Mouse (Mus musculus) spleen, adult 2 months (tissue): ENCODE data around the gene Sost. TPM values are rescaled to one million over a fixed set of nuclear protein-coding genes. Genes with fewer than 3 reads are reported as not detected.

Experiments
- DNase-seq, 2 experiments: peaks; one replicate each; pipeline versions ENCODE4 v3.0.0 to v3.0.0-alpha.2; 2012 to 2021; ENCODE audit warnings: low spot score in 2 of 2, low read depth in 1 of 2
- H3K27ac ChIP-seq: fragments of 200-500 bp; 2 replicates; pipeline ENCODE4 v1.5.1; 2012; ENCODE audit warnings: low read length, inconsistent platforms; ENCODE audit not compliant: insufficient read depth
- H3K27me3 ChIP-seq: fragments of 200-500 bp; 2 replicates; pipeline ENCODE4 v1.6.1; 2012; ENCODE audit warnings: mild to moderate bottlenecking, moderate library complexity, low read length, inconsistent platforms; ENCODE audit not compliant: control insufficient read depth, insufficient read depth
- H3K36me3 ChIP-seq: fragments of 200-500 bp; 2 replicates; pipeline ENCODE4 v1.6.1; 2012; ENCODE audit warnings: mild to moderate bottlenecking, low read length, inconsistent platforms; ENCODE audit not compliant: control insufficient read depth, insufficient read depth
- H3K4me1 ChIP-seq: fragments of 200-500 bp; 2 replicates; pipeline ENCODE4 v1.6.1; 2011; ENCODE audit warnings: inconsistent platforms; ENCODE audit not compliant: control insufficient read depth, insufficient read depth, insufficient read length
- H3K4me3 ChIP-seq: fragments of 200-500 bp; 2 replicates; pipeline ENCODE4 v1.5.1; 2011; ENCODE audit warnings: mild to moderate bottlenecking, inconsistent platforms; ENCODE audit not compliant: insufficient read depth, insufficient read length; ENCODE audit errors: extremely low read depth
- CTCF ChIP-seq: fragments of 200-500 bp; IDR thresholded peaks from 2 replicates; pipeline ENCODE4 v1.5.1; 2011; ENCODE audit warnings: mild to moderate bottlenecking, inconsistent platforms; ENCODE audit not compliant: insufficient read depth, insufficient read length, insufficient replicate concordance; ENCODE audit errors: extremely low read depth
- POLR2A ChIP-seq: fragments of 200-500 bp; IDR thresholded peaks from 2 replicates; pipeline ENCODE4 v1.6.1; 2011; ENCODE audit warnings: low read depth, low read length, inconsistent platforms
- WGBS: fragments of 180-500 bp; shearing (Covaris S2); methylation state at CpG from one replicate; pipeline ENCODE4 v1.1.7; 2018; 5-methylcytosine and 5-hydroxymethylcytosine counted together
- polyA plus RNA-seq: library from polyadenylated mRNA; depleted of rRNA; stranded (reverse); fragments of >200 nt; gene quantifications from 2 replicates; pipeline ENCODE4 v1.2.3, GENCODE M21; 2012

Sost gene
- polyA plus RNA-seq, 1 experiment: 0.05 TPM

DNA sequence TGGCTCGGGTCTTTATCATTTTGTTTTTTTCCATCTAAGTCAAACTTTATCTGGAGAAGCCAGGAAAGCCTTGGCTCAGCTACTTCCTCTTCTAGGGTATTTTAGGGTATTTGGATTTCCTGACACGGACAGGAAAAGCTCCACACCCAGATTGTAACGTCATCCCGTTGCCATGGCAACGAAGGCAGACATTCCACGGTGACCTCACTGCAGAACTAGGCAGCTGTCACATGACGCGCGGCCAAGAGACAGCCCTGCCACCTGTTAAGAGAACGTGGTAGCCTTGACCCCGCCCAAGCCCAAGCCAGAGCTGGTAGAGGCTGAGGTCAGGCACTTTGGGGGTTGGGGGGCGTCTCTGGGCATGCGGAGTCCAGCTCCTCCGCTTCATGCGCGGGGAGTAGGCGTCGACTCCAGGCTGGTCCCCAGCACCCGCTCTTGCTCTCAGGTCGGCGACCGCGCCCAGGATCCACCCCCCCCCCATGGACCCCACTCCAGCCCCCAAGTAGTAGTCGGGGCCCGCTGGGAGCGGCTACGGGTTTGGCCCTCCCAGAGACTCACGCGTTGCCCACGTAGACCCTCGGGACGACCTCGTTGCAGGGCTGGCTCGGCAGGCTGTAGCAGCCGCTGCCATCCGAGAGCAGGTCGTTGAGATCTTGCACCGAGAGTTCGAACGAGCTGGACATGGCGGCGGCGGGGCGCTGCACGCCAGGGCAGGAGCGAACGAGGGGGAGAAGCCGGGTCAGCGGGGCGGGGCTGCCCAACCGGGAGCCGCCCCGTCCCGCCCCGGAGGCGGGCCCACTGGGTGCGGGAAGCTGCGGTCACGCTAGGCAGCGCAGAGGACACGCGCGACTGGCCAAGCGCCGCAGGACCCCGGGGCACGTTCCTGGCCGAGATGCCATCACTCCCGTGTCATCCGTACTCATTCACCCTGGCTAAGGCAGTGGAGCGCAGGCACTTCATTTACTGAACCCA is 17.5 kb upstream of the Sost start, which contains the start of gene Cfap97d1:
Gene Cfap97d1 (plus strand): TSS at position 226 of the 972 bp plus-strand sequence.
- Histone ChIP-seq H3K27ac (peak within 1 kb of the TSS; percentile 74), H3K4me3 (peak within 1 kb of the TSS; percentile 69), H3K4me1 (peaks cover 20% of the 10 kb centered on the region), H3K36me3 (no peaks in the 10 kb centered on the region; the same call in 1 of the 2 replicates), H3K27me3 (no peaks in the 10 kb centered on the region)
- peak; percentile 36 for TF ChIP-seq POLR2A
- TF ChIP-seq CTCF: no peak
- under 1% methylated on average over 70 of the region's 71 CpGs for WGBS
- DNase-seq: peak; percentile 79 to 86

DNA sequence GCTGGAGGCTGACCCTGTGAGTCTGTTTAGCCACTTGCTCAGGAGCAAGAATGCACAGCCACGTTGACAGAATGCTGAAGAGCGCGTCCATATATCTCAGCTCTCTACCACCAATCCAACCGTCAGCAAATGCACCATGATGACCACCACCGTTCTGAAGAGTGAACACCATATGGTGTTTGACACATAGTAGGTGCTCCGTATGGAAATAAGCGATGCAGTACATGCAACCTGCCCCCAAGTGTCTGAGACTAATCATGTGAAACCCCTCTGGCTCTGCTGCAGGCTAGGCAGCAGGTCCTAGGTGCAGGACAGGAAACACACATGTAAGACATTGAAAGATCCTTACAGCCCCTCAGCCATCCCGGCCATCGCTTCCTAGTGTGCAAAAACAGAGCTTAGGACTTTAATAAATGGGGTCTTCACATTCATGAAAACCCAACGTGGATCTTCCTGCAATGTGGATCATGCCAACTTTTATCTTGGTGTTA is 16.7 kb upstream of the Sost start:
- no peak for DNase-seq
- Histone ChIP-seq H3K27me3 (no peaks in the 10 kb centered on the region), H3K27ac (peak overlapping the region; percentile 48), H3K4me1 (peaks cover 20% of the 10 kb centered on the region), H3K4me3 (peak overlapping the region; percentile 12; the same call in 1 of the 2 replicates), H3K36me3 (no peaks in the 10 kb centered on the region; the same call in 1 of the 2 replicates)
- no peak for TF ChIP-seq CTCF
- no peak for TF ChIP-seq POLR2A
- 51% methylated on average over 10 of the region's 10 CpGs for WGBS

DNA sequence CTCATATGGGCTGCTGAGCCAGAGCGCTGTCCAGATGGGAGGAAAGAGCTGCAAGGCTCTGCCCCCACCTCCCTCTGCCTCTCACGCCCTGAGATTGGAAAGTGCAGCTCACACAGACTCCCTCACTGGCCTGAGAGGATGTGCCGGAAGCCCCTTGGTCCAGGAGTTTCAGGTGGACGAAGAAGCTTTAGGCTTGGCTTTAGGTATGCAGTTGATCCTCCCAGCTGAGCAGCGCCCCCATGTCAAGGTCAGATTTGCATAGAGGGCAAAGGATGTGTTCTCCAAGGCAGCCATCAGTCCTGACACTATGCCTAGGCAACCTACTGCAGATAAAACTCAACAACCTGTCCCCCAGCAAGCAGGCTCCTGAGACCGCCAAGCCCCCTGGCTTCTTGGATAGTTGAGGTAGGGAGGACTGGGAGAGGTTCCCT is 16.2 kb upstream of the Sost start:
- WGBS: 68% methylated on average over 6 of the region's 6 CpGs
- Histone ChIP-seq H3K4me1 (peaks cover 20% of the 10 kb centered on the region), H3K27me3 (no peaks in the 10 kb centered on the region), H3K27ac (peak overlapping the region; percentile 48), H3K4me3 (no peak overlapping the region), H3K36me3 (no peaks in the 10 kb centered on the region; the same call in 1 of the 2 replicates)
- no peak for DNase-seq
- TF ChIP-seq POLR2A (no peak), CTCF (no peak)

DNA sequence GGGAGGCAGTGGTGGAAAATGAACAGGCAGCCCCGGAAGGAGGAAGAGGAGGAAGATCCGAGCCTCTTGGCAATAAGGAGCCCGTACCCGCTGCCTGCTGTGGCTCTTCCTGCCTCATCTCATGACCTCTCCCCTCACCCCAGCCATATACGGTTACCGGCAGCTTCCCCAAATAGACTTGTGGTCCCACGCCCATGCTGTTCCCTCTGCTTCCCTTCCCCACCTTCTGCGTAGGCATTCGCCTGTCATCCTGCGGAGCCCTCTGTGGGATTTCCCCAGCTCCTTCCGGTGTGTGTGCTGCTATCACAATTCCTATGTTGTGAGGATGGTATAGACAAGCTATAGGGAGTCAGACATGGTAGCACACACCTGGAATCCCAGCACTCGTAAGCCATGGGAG is 15.0 kb upstream of the Sost start:
- Histone ChIP-seq H3K27ac (no peak overlapping the region), H3K36me3 (no peaks in the 10 kb centered on the region; the same call in 1 of the 2 replicates), H3K4me1 (peaks cover 20% of the 10 kb centered on the region), H3K4me3 (no peak overlapping the region), H3K27me3 (no peaks in the 10 kb centered on the region)
- TF ChIP-seq CTCF (no peak), POLR2A (no peak)
- DNase-seq: no peak
- WGBS: 27% methylated on average over 12 of the region's 12 CpGs

DNA sequence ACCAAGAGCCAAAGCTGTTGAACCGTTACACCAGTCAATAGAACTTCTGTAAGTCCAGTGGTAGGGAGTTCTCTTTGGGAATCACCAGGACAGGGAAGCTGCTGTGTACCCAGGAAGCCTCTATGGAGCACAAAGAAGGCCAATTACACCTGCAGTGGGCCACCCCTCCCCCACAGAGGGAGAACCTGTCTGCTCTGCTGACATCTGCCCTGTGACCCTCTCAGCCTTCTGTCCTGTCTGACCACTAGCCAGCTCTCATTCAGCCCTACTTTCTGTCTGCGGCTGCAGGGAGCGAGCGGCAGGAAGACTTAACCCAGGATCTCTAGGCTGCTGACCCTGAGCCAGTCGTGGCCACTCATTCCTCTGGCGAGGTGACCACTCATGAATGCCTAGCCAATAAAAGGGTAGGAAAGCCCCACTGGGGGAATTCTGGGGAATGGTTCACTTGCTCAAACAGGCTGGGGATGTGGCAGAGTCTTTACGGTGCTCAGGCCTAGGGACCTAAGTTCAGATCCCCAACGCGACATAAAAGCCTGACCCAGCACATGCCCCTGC is 13.9 kb upstream of the Sost start:
- Histone ChIP-seq H3K27me3 (no peaks in the 10 kb centered on the region), H3K4me3 (no peak overlapping the region), H3K4me1 (peaks cover 20% of the 10 kb centered on the region), H3K36me3 (no peaks in the 10 kb centered on the region; the same call in 1 of the 2 replicates), H3K27ac (no peak overlapping the region)
- DNase-seq: no peak
- WGBS: 86% methylated on average over 9 of the region's 9 CpGs
- TF ChIP-seq POLR2A (no peak), CTCF (no peak)

DNA sequence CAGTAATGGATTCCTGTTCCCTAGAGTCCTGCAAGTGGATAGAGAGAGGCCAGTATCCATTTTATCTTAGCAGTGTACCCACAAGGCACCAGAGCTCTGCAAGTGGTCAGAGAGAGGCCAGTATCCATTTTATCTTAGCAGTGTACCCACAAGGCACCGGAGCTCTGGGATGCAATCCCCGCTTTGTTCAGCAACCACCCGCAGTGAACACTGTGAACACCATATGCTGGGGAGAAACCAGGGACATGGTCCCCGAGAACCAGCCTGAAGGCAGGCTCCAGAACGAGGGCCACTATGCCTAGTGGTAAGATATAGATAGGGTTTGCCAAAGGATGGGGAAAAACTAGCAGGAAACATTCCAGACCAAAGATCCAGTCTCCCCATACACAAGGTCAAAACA is 12.3 kb upstream of the Sost start:
- no peak for DNase-seq
- WGBS: 87% methylated on average over 5 of the region's 5 CpGs
- Histone ChIP-seq H3K27me3 (no peaks in the 10 kb centered on the region), H3K4me1 (peaks cover 12% of the 10 kb centered on the region; the same call in 1 of the 2 replicates), H3K36me3 (no peaks in the 10 kb centered on the region; the same call in 1 of the 2 replicates), H3K4me3 (no peak overlapping the region), H3K27ac (no peak overlapping the region)
- TF ChIP-seq CTCF: no peak
- TF ChIP-seq POLR2A: no peak

DNA sequence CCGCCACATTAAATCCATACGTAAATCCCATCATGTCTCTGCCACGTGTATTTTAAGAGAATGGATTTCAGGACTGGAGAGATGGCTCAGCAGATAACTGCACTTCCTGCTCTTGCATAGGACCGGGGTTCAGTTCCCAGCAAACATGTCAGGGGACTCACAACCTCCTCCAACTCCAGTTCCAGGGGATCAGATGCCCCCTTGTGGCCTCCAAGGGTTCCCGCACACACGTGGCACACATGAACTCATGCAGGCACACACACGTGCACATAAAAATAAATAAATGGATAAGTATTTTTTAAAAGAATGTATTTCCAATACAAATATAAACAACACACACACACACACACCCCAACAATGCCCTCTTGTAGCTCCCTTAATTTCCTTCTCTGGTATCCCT is 10.1 kb upstream of the Sost start:
- WGBS: 88% methylated on average over 7 of the region's 7 CpGs
- H3K27ac ChIP-seq: no peak overlapping the region

More for the DNA sequence above, 10.1 kb upstream of the Sost start:
- no peak for DNase-seq
- no peak overlapping the region for H3K4me3 ChIP-seq
- no peaks in the 10 kb centered on the region; the same call in 1 of the 2 replicates for H3K36me3 ChIP-seq
- no peaks in the 10 kb centered on the region for H3K27me3 ChIP-seq
- no peak for TF ChIP-seq POLR2A
- peaks cover 5% of the 10 kb centered on the region; the same call in 1 of the 2 replicates for H3K4me1 ChIP-seq
